Mouse (Mus musculus) B cell, adult (primary cell): ENCODE data around the gene Opn4. TPM values are rescaled to one million over a fixed set of nuclear protein-coding genes. Genes with fewer than 3 reads are reported as not detected.

Experiments used
- total RNA-seq: library from RNA; stranded (reverse); gene quantifications from 4 replicates; pipeline ENCODE4 v1.2.4, GENCODE M21; 2023; ENCODE audit not compliant: inconsistent age

Opn4 gene
- not detected in 4 replicates for total RNA-seq

DNA sequence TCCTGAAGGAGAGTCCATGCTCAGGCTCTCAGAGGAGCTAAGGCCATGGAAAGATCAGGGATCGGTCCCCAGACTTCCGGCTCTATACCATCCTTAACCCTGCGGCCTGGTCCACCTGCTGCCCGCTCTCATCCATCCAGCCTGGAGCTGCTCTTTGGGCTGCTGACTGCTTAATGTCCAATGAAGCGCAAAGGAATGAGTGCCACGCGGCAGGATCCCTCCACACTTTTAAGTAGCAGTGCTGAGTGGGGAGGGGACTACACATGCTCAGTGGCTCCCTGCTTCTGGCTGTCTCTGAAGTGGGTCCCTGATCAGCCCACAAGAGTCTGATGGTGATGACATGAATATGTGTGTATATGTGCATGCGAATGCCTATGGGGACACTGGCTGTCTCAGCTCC is at the start of gene Opn4:
Opn4 (minus strand) TSS at position 202 of the 400 bp plus-strand sequence.

DNA sequence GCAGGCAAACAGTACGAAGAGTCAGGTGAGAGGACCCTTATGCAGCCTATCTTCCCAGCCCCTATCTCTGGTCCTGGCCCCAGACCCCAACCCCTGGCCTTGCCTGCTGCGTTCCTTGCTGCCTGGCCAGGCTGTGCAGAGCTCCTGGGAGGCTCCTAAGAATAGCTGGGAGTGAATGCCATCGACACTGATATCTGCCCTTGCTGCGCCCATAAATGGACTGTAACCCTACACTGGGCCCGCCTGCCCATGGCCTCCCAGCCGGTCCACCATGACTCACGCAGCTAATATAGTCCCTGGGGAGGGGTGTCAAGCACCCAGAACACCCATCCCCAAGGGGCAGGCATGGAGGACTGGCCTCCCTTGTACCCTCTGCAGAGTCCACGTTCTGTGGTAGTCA is 11.4 kb downstream of the Opn4 start, which contains the start of gene Ldb3:
Ldb3 (minus strand) TSS at position 185 of the 400 bp plus-strand sequence.

Other genes with a start within 250 kb of the Opn4 start
- not detected in 4 replicates for gene Fam25c, start 244.7 kb downstream of the Opn4 start, total RNA-seq
- not detected in 4 replicates for gene Sncg, start 225.4 kb downstream of the Opn4 start, total RNA-seq
- gene Mmrn2, start 224.7 kb downstream of the Opn4 start, total RNA-seq = not detected in 4 replicates
- 0.09 to 0.35 TPM (median 0.28 TPM) in 4 replicates for gene Bmpr1a, start 96.8 kb downstream of the Opn4 start, total RNA-seq
- not detected in 4 replicates for gene 9230112D13Rik, start 77.3 kb downstream of the Opn4 start, total RNA-seq
- not detected in 4 replicates for gene Ldb3, start 11.5 kb downstream of the Opn4 start, total RNA-seq
- gene Wapl, start 73.8 kb upstream of the Opn4 start, total RNA-seq = 59.1 to 67.2 TPM (median 62.7 TPM) in 4 replicates
- gene Grid1, start 220.0 kb upstream of the Opn4 start, total RNA-seq = not detected in 4 replicates